Mouse (Mus musculus): ENCODE results near the gene G6pd2. TPM values are rescaled to one million over a fixed set of nuclear protein-coding genes. Genes with fewer than 3 reads are reported as not detected.

G6pd2 gene
- total RNA-seq (2023): not detected

GRCm38 (mm10) chr5:61808516-61808915 lies at the start of gene G6pd2:
G6pd2 (plus strand) TSS chr5:61808816.

Measured in CD4-positive naive resting alpha-beta T cell, adult 57 days (primary cell).